Mouse (Mus musculus) testis, adult 2 months (tissue): ENCODE data around the gene Cnot3.

Experiments
- CTCF ChIP-seq: fragments of 200-500 bp; IDR thresholded peaks from 2 replicates; pipeline ENCODE4 v1.5.1; 2012; ENCODE audit warnings: low read depth, mild to moderate bottlenecking, inconsistent platforms, low read length, moderate library complexity; ENCODE audit not compliant: control insufficient read depth, insufficient read depth, insufficient replicate concordance
- POLR2A ChIP-seq: fragments of 200-500 bp; IDR thresholded peaks from 2 replicates; pipeline ENCODE4 v1.6.1; 2012; ENCODE audit warnings: low read depth, mild to moderate bottlenecking, inconsistent platforms, low read length, moderate library complexity; ENCODE audit not compliant: control insufficient read depth

- no peak for TF ChIP-seq CTCF
- TF ChIP-seq POLR2A: no peak
These were observed 758 bp upstream of the Cnot3 start for GRCm38 (mm10) chr7:3644348-3644671.
